Comparison of ENCODE assay signal across 11 mouse cellular contexts in the genomic region with DNA sequence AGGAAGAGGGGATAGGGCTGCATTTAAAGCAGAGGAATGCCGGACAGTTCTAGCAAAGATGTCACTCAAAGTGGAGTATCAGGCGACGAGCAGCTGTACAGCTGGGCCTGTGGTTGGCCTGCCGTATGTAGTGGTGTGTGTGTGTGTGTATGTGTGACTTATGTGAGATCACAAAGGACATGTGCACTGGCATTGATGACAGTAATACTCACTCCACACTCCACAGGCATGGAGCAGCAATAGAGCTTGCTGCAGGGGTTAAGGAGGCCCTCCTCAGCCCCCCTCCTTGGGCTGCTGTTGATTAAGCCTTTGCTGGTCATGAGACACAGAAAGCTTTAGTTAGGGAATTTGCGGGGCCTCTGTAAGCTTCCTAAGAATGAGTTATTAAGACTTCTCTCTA.
A peak's percentile ranks its signal among the peaks of the same experiment; 100 is the strongest.
DNase-seq lines count a peak whose midpoint lies in the region; ATAC-seq and TF ChIP-seq lines count a peak whose summit lies in the region.
"Had no signal": no experiment of that assay in that cellular context is flagged by ENCODE, and none has a peak within 500 bp of the region (broad histone marks: within the 10 kb centered on the region; RNA-seq: fewer than 3 reads in every experiment).

No protein-coding gene starts in this region.

- no peak overlapping the region for H3K4me3 ChIP-seq in midbrain, embryonic 11.5 days (ENCODE audit: low read depth, low read length)
- no peak overlapping the region for H3K4me3 ChIP-seq in midbrain, postnatal 0 days (ENCODE audit: low read depth, low read length)

- no peak overlapping the region for H3K27ac ChIP-seq in midbrain, embryonic 11.5 days (ENCODE audit: low read depth, low read length)
- no peak overlapping the region for H3K27ac ChIP-seq in midbrain, postnatal 0 days (ENCODE audit: low read depth, low read length)

- 77% methylated on average over 5 of the region's 5 CpGs for WGBS in midbrain, embryonic 11.5 days
- WGBS in midbrain, postnatal 0 days: 60% methylated on average over 5 of the region's 5 CpGs

- TF ChIP-seq CTCF in midbrain, postnatal 0 days (IDR thresholded peaks at IDR 0.05): no peak

- no peaks in the 10 kb centered on the region for H3K36me3 ChIP-seq in midbrain, embryonic 11.5 days (ENCODE audit: control insufficient read depth, insufficient read depth, low read length)
- no peaks in the 10 kb centered on the region for H3K36me3 ChIP-seq in midbrain, postnatal 0 days (ENCODE audit: insufficient read depth, low read length)

- no peak overlapping the region for H3K4me2 ChIP-seq in midbrain, embryonic 11.5 days
- H3K4me2 ChIP-seq in midbrain, postnatal 0 days (ENCODE audit: low read depth, low read length, poor library complexity, severe bottlenecking): no peak overlapping the region

- peaks cover 23% of the 10 kb centered on the region for H3K4me1 ChIP-seq in midbrain, embryonic 11.5 days (ENCODE audit: control insufficient read depth, insufficient read depth, low read length)
- peaks cover 7% of the 10 kb centered on the region for H3K4me1 ChIP-seq in midbrain, postnatal 0 days (ENCODE audit: insufficient read depth, low read length)

- ATAC-seq in midbrain, embryonic 11.5 days (ENCODE audit: low FRiP score): no peak
- no peak for ATAC-seq in midbrain, postnatal 0 days (ENCODE audit: low FRiP score)

- no peak overlapping the region for H3K9ac ChIP-seq in midbrain, embryonic 11.5 days (ENCODE audit: low read length)
- no peak overlapping the region for H3K9ac ChIP-seq in midbrain, postnatal 0 days (replicated peaks; ENCODE audit: low read length, poor library complexity, severe bottlenecking)

- peak; percentile 84 for DNase-seq in midbrain, embryonic 11.5 days (ENCODE audit: low spot score, missing footprints)
- DNase-seq in midbrain, postnatal 0 days (ENCODE audit: low spot score): no peak
- peak; percentile 62 for DNase-seq in T-cell, adult 2 months (ENCODE audit: low spot score)
- DNase-seq in induced T-regulatory cell, adult 2 months (ENCODE audit: low read depth): peak; percentile 69
- peak; percentile 50 for DNase-seq in retina, postnatal 1 day
- no peak for DNase-seq in right cerebral cortex, postnatal 36 days (ENCODE audit: low spot score in 2 of 2)
- DNase-seq in kidney, postnatal 14 days: no peak
- DNase-seq: adrenal gland, postnatal 14 days; cerebellum, postnatal 10 days; kidney, adult 8-10 months; lung, adult 2 months had no signal

- no peaks in the 10 kb centered on the region for H3K27me3 ChIP-seq in midbrain, embryonic 11.5 days (ENCODE audit: control insufficient read depth, insufficient read depth, low read length)
- H3K27me3 ChIP-seq in midbrain, postnatal 0 days (ENCODE audit: insufficient read depth, low read length): no peaks in the 10 kb centered on the region

- no peaks in the 10 kb centered on the region for H3K9me3 ChIP-seq in midbrain, embryonic 11.5 days (ENCODE audit: control insufficient read depth, low read length)
- H3K9me3 ChIP-seq in midbrain, postnatal 0 days (ENCODE audit: low read length): no peaks in the 10 kb centered on the region

Comparison
In these comparisons a context has a peak if more than half of its experiments do, and no peak if none do; other contexts are left out.
1. DNase-seq: peak in midbrain, embryonic 11.5 days (single experiment), T-cell, adult 2 months (single experiment), induced T-regulatory cell, adult 2 months (single experiment) and retina, postnatal 1 day (single experiment); none in midbrain, postnatal 0 days (single experiment), right cerebral cortex, postnatal 36 days (0 of 2) and kidney, postnatal 14 days (single experiment).